Mouse (Mus musculus): ENCODE results near the gene Gm14226. TPM values are rescaled to one million over a fixed set of nuclear protein-coding genes. Genes with fewer than 3 reads are reported as not detected.

Gm14226 gene
- 3.6 TPM for polyA plus RNA-seq (2014; fragmentation: Illumina TruSeq; extraction: RNeasy Lipid Tissue Mini Kit (QIAGEN cat#74804); ENCODE audit: low read depth, low replicate concordance)

DNA sequence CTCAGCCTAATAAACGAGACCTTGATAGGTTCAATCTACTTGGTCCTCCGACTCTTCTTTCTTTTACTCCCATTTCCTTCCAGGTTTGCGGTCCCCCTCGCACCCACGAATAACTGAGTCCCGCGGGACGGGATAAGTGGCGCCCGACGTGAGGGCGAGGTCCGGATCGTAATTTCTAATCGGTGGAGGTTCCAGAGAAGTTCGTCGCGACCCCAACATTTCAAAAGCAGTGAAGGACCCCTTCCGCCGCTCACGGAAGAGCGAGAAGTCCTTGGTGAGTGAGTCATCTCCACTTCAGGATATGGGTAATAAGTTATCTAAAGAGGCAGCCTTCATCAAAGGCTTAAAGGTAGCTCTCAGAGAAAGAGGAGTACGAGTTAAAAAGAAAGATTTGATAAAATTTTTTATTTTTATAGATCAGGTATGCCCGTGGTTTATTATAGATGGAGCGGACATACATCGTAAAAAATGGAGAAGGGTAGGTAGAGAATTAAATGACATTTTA, at the start of gene Gm14226:
Gene Gm14226 (plus strand): TSS at position 16 of the 505 bp plus-strand sequence.

DNA sequence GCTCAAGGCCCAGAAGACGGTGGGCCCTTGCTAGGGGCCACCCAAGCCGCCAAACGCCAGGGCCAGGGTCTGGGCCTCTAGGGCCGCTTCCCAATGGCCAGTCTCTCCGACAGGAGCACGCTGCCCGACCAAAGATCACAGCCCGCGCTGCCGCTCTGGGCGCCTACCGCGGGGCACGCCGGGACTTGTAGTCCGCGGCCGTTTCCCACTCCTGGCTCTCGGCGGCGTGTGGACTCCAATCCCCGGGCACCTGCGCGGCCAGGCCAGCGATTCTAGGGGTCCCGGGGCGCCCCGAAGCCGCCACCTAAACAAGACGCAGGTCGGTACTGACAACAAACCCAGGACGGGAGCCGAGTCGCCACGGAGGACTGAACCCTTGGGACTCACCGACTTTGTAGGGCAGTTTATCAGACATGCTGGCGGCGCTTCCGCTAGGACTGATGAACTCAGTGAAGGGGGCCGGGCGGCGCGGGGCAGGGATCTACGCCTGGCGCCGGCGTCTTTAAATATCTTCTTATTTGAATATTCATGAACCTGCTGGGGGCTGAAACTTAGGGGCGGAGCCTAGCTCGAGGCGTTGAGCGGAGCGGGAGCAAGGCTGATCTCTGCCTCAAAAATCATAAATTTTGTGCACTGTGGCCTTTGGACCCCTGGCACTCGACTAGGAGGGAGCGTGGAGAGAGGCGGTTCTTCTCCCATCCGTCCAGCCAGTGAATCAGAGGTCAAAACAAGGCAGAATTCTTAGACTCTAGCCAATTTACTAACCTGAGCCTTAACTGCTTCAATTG, 56.1 kb downstream of the Gm14226 start, which contains the start of gene Ahcy:
Gene Ahcy (minus strand): TSS at position 520 of the 788 bp plus-strand sequence.

Other genes starting within 250 kb of the Gm14226 start
- gene Gm14214, start 248.2 kb upstream of the Gm14226 start, polyA plus RNA-seq (2014; fragmentation: Illumina TruSeq; extraction: RNeasy Lipid Tissue Mini Kit (QIAGEN cat#74804); ENCODE audit: low read depth, low replicate concordance), result not detected
- 140 TPM for gene Raly, start 227.2 kb upstream of the Gm14226 start, polyA plus RNA-seq (2014; fragmentation: Illumina TruSeq; extraction: RNeasy Lipid Tissue Mini Kit (QIAGEN cat#74804); ENCODE audit: low read depth, low replicate concordance)
- not detected for gene a, start 226.9 kb upstream of the Gm14226 start, polyA plus RNA-seq (2014; fragmentation: Illumina TruSeq; extraction: RNeasy Lipid Tissue Mini Kit (QIAGEN cat#74804); ENCODE audit: low read depth, low replicate concordance)
- 702 TPM for gene Eif2s2, start 125.3 kb upstream of the Gm14226 start, polyA plus RNA-seq (2014; fragmentation: Illumina TruSeq; extraction: RNeasy Lipid Tissue Mini Kit (QIAGEN cat#74804); ENCODE audit: low read depth, low replicate concordance)
- gene Ahcy, start 56.2 kb downstream of the Gm14226 start, polyA plus RNA-seq (2014; fragmentation: Illumina TruSeq; extraction: RNeasy Lipid Tissue Mini Kit (QIAGEN cat#74804); ENCODE audit: low read depth, low replicate concordance), result 24.5 TPM
- gene Itch, start 115.2 kb downstream of the Gm14226 start, polyA plus RNA-seq (2014; fragmentation: Illumina TruSeq; extraction: RNeasy Lipid Tissue Mini Kit (QIAGEN cat#74804); ENCODE audit: low read depth, low replicate concordance), result 105 TPM
- gene Dynlrb1, start 218.3 kb downstream of the Gm14226 start, polyA plus RNA-seq (2014; fragmentation: Illumina TruSeq; extraction: RNeasy Lipid Tissue Mini Kit (QIAGEN cat#74804); ENCODE audit: low read depth, low replicate concordance), result 638 TPM